Mouse (Mus musculus) hindbrain, embryonic 12.5 days (tissue): ENCODE results near the gene Ifit2. TPM values are rescaled to one million over a fixed set of nuclear protein-coding genes. Genes with fewer than 3 reads are reported as not detected.
"Not testable (repeated sequence)": the region's sequence is repeated elsewhere in the genome, so short reads cannot be mapped to it uniquely, and the experiment has no call there.

Experiments
- ATAC-seq: fragments of 200-750 bp; cut with Nextera tagmentation; 2 replicates; pipeline ENCODE4 v1.8.0; 2017; ENCODE audit warnings: moderate TSS enrichment; ENCODE audit not compliant: low FRiP score
- H3K27ac ChIP-seq: fragments of 300-500 bp; sonication (generic); 2 replicates; pipeline ENCODE4 v1.5.1; 2016; ENCODE audit warnings: mild to moderate bottlenecking
- H3K27me3 ChIP-seq: fragments of 300-500 bp; sonication (generic); 2 replicates; pipeline ENCODE4 v1.6.1; 2016; ENCODE audit warnings: mild to moderate bottlenecking
- H3K36me3 ChIP-seq: fragments of 300-500 bp; sonication (generic); 2 replicates; pipeline ENCODE4 v1.6.1; 2016; ENCODE audit warnings: mild to moderate bottlenecking
- H3K4me1 ChIP-seq: fragments of 300-500 bp; sonication (generic); 2 replicates; pipeline ENCODE4 v1.6.1; 2016
- H3K4me2 ChIP-seq: fragments of 300-500 bp; sonication (generic); replicated peaks from 2 replicates; pipeline ENCODE4 v1.6.1; 2016; ENCODE audit warnings: mild to moderate bottlenecking
- H3K4me3 ChIP-seq: fragments of 300-500 bp; sonication (generic); 2 replicates; pipeline ENCODE4 v1.5.1; 2016; ENCODE audit warnings: mild to moderate bottlenecking
- H3K9ac ChIP-seq: fragments of 300-500 bp; sonication (generic); 2 replicates; pipeline ENCODE4 v1.6.1; 2016; ENCODE audit warnings: mild to moderate bottlenecking, moderate library complexity
- H3K9me3 ChIP-seq: fragments of 300-500 bp; sonication (generic); replicated peaks from 2 replicates; pipeline ENCODE4 v1.6.1; 2016; ENCODE audit warnings: mild to moderate bottlenecking
- WGBS: fragments of 180-500 bp; shearing (Covaris S2); methylation state at CpG from one replicate; pipeline ENCODE4 v1.1.7; 2016; 5-methylcytosine and 5-hydroxymethylcytosine counted together
- polyA plus RNA-seq: library from polyadenylated mRNA; unstranded; fragments of >200 nt; fragmentation: Nextera tagmentation; extraction: Ambion mirVana; gene quantifications from 2 replicates; pipeline ENCODE4 v1.2.1, GENCODE M21; 2016

The Ifit2 gene
- polyA plus RNA-seq, 1 experiment from 2014 or later: 4.2 TPM

- 80% methylated on average over 3 of the region's 3 CpGs for WGBS
- H3K27ac ChIP-seq, H3K4me2 ChIP-seq, H3K9me3 ChIP-seq, ATAC-seq, H3K9ac ChIP-seq, H3K36me3 ChIP-seq, H3K27me3 ChIP-seq, H3K4me1 ChIP-seq, H3K4me3 ChIP-seq: not testable (repeated sequence)
Measured at GRCm38 (mm10) chr19:34610118-34610517, 59.6 kb downstream of the Ifit2 start.

GRCm38 (mm10) chr19:34612243-34613001 lies 61.9 kb downstream of the Ifit2 start:
- not testable (repeated sequence) for H3K4me1 ChIP-seq, H3K9ac ChIP-seq, H3K27ac ChIP-seq, H3K27me3 ChIP-seq, H3K4me3 ChIP-seq, H3K9me3 ChIP-seq, H3K4me2 ChIP-seq, H3K36me3 ChIP-seq, ATAC-seq
- WGBS: 85% methylated on average over 5 of the region's 11 CpGs

GRCm38 (mm10) chr19:34620871-34621270 lies 70.4 kb downstream of the Ifit2 start:
- no peak overlapping the region for H3K4me3 ChIP-seq
- WGBS: 94% methylated on average over 5 of the region's 5 CpGs
- H3K9me3 ChIP-seq: no peaks in the 10 kb centered on the region
- no peak for ATAC-seq
- no peak overlapping the region for H3K27ac ChIP-seq
- H3K9ac ChIP-seq: no peak overlapping the region
- H3K4me2 ChIP-seq: no peak overlapping the region
- H3K27me3 ChIP-seq: no peaks in the 10 kb centered on the region
- H3K36me3 ChIP-seq: no peaks in the 10 kb centered on the region
- H3K4me1 ChIP-seq: no peaks in the 10 kb centered on the region

GRCm38 (mm10) chr19:34623781-34624180 lies 73.3 kb downstream of the Ifit2 start:
- no peak for ATAC-seq
- H3K4me3 ChIP-seq: no peak overlapping the region
- 93% methylated on average over 6 of the region's 6 CpGs for WGBS
- H3K36me3 ChIP-seq: no peaks in the 10 kb centered on the region
- no peak overlapping the region for H3K4me2 ChIP-seq
- H3K27ac ChIP-seq: no peak overlapping the region
- H3K9me3 ChIP-seq: no peaks in the 10 kb centered on the region
- no peaks in the 10 kb centered on the region for H3K4me1 ChIP-seq
- no peaks in the 10 kb centered on the region for H3K27me3 ChIP-seq
- H3K9ac ChIP-seq: no peak overlapping the region

GRCm38 (mm10) chr19:34624663-34625062 lies 74.2 kb downstream of the Ifit2 start:
- 84% methylated on average over 4 of the region's 4 CpGs for WGBS
- no peak overlapping the region for H3K9ac ChIP-seq
- no peak for ATAC-seq
- no peaks in the 10 kb centered on the region for H3K4me1 ChIP-seq
- no peak overlapping the region for H3K4me2 ChIP-seq
- no peak overlapping the region for H3K4me3 ChIP-seq
- H3K27ac ChIP-seq: no peak overlapping the region
- H3K27me3 ChIP-seq: no peaks in the 10 kb centered on the region
- H3K9me3 ChIP-seq: no peaks in the 10 kb centered on the region
- H3K36me3 ChIP-seq: no peaks in the 10 kb centered on the region

Other genes with a start within 250 kb of the Ifit2 start
- gene Ch25h, start 75.5 kb upstream of the Ifit2 start, polyA plus RNA-seq: 5.5 and 6.1 TPM in 2 replicates
- gene Lipa, start 23.2 kb upstream of the Ifit2 start, polyA plus RNA-seq: 28.6 and 31.5 TPM in 2 replicates
- 0.31 and 0.63 TPM in 2 replicates for gene Ifit3, start 32.8 kb downstream of the Ifit2 start, polyA plus RNA-seq
- 0.34 and 0.46 TPM in 2 replicates for gene Ifit1bl1, start 51.3 kb downstream of the Ifit2 start, polyA plus RNA-seq
- gene Ifit3b, start 57.3 kb downstream of the Ifit2 start, polyA plus RNA-seq: not detected in 2 replicates
- 0.15 and 0.36 TPM in 2 replicates for gene Ifit1bl2, start 90.0 kb downstream of the Ifit2 start, polyA plus RNA-seq
- 0.17 and 0.41 TPM in 2 replicates for gene Ifit1, start 90.2 kb downstream of the Ifit2 start, polyA plus RNA-seq
- 2.5 and 3.3 TPM in 2 replicates for gene Slc16a12, start 196.6 kb downstream of the Ifit2 start, polyA plus RNA-seq